Mouse (Mus musculus): ENCODE measurements around the gene Gpx6.

Gene Gpx6

DNA sequence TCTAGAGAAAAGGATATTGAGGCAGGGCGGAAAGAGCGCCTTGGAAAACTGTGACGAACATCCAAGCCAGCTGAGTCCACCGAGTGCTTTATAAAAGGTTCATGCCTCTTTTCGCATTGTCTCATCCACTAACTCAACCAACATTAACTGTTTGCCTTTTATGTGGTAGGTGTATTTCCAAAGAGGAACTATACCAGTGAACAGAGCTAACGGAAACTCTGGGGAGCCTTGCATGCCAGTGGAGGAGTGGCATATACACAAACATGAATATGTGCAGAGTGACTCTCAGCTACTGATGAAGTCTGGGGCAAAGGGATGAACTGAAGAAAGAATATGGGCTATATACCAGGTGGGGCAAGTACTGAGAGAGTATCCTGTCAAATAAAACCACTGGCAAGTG is 11.5 kb downstream of the Gpx6 start:
- no peak for DNase-seq (ENCODE audit: low read depth, low spot score)

DNA sequence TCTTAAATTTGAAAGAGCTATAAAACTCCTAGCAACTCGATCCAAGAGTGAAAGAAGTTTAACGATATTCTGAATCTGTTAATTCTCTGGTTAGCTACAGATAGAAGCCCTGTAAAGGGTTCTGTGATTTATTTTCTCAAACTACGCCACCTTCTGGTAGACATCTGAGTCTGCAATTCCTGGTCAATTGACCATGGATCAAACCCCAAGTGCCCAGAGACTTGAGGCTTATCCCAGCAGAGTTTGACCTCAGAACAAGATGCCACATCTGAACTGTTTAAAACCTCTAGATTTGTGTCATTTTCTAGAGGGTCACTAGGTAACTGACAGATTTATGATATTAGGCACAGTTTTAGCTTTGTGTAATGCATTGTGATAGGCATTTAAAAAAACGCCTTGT is 14.3 kb downstream of the Gpx6 start:
- DNase-seq (ENCODE audit: low read depth, low spot score): peak; percentile 4

DNA sequence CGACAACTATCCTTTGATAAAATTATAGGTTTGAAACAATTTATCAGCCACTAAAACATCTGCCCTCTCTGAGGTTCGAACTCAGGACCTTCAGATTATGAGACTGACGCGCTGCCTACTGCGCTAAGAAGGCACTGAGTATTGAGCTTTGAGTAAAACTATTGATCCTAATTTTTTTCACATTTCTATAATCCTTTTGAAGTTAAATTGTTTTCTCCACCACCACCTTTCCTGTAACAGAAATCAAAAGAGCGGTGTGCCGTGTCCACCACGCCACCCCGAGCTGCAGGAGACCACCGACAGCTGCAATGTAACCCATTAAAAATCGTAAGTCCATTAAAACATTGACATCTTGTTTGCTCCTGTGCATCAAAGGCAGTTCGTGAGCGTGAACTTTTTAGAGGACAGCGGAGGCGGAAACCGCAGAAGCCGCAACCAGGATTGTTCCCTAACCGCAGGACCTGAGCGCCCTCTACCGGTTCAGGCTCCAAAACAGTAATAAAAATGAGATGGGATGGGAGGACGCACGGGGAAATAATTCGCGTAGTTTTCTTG is 14.8 kb downstream of the Gpx6 start:
- DNase-seq (ENCODE audit: low read depth, low spot score): peak; percentile 54

DNA sequence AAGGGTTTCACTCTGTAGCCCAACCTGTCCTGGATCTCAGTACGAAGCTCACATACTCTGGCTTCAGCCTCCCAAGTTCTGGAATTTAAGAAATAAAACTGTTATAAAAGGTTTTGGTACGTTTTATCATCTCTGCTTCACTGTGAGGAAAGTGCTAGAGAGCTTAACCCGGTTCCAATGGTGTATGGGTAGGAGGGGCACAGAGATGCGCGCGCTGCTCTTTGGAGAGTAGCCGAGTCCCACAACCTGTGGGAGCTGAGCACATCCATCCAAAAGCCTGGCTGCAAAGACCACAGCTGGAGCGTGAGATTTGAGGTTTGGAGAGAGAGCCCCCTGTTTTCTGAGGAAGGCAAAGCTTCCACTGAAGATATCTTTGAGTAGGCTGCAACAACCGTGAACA is 15.5 kb downstream of the Gpx6 start:
- no peak for DNase-seq (ENCODE audit: low read depth, low spot score)

DNA sequence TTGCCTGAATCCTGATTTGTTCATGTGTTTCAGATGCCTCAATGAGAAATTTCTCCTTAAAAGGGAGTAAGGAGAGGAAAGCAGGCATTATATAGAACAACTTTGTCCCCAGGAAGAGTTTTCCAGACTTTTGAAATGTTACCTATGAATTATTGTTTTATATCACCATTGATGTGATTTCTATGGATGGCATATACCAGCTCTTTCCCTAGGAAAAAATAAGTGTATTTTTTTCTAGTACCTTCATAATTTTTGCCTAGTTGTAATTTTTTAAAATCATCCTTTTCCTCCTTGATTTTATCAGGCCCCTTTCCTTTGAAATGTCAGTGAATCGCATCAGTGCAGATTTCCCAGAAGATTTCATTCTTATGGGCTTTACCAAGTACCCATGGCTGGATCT is 34.7 kb downstream of the Gpx6 start, which contains the start of gene Olfr1367:
Gene Olfr1367, plus strand, starts transcription at position 301 of the 400 bp plus-strand sequence.
- DNase-seq (ENCODE audit: low read depth, low spot score): no peak

DNA sequence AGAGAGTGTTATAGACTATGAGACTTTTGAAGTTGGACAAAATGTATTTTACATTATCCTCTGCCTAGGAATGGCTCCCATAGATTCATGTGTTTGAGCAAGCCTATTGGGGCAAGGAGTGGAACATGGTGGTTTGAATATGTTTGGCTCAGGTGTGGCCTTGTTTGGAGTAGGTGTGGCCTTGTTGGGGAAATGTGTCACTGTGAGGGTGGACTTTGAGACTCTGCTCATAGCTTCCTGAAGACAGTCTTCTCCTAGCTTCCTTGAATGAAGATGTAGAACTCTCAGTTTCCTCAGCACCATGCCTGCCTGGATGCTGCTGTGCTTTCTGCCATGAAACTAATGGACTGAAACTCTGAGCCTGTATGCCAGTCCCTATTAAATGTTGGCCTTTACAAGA is 38.7 kb downstream of the Gpx6 start:
- no peak for DNase-seq (ENCODE audit: low read depth, low spot score)

DNA sequence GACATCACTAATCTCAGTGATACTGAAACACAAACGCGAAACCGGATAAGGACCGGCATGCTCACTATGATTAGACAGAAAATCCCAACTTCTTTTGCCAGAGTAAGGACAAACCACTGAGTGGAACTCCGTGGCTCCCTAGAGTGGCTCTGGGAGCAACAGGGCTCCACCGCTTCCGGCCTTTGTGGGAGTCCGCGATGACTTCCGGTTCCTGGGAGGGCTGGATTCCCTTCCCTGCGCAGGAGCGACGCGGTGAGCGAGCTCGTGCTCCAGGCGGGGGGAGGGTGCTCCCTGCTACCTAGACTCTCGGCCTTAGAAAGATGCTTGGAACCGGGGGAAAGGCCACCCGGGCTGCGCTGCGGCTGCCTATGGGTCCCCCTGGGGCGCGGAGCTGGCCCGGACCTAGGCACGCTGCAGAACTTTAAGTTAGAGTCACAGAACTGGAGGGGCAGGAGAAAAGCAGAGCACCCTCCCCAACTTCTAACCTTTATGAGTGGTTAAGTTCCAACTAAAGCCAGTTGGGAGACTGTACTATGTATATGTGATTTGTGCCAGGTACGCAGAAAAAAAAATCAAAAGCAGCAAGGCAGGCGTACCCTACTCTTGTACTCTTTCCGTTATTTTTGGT is 50.8 kb downstream of the Gpx6 start, which contains the start of gene Zscan12:
Gene Zscan12, plus strand, starts transcription at position 200 of the 628 bp plus-strand sequence.
- DNase-seq (ENCODE audit: low read depth, low spot score): peak; percentile 82

DNA sequence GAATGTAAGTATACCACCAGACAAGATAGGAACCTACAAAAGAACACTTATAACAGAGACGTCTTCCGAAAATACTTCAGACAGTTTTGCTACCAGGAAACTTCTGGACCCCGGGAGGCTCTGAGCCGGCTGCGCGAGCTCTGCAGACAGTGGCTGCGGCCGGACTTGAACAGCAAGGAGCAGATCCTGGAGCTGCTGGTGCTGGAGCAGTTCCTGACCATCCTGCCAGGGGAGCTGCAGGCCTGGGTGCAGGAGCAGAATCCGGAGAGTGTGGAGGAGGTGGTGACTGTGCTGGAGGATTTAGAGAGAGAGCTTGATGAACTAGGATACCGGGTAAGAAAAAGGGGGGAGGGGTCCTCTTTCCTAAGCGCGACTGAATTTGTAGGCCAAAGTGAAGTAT is 51.8 kb downstream of the Gpx6 start:
- DNase-seq (ENCODE audit: low read depth, low spot score): no peak

DNA sequence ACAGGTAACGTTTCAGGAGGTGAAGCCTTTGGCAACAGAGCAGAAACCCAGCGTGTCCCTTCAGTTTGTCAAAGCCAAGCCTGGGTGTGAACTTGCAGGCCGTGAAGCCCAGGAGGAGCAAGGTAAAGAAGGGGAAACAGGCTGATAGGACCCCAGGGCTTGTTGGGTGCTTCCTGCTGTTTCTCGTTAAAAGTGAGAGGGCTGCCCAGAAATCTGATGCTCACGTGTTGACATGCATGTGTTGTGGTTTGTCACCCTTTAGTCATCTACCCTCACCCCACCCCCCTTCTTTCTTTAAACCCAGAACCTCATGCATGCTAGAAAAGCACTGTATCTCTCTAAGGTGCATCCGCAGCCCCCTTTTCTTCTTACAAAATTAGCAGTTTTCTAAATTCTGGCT is 54.7 kb downstream of the Gpx6 start:
- peak; percentile 66 for DNase-seq (ENCODE audit: low read depth, low spot score)
